Mouse (Mus musculus) hindbrain, embryonic 11.5 days (tissue): ENCODE results near the gene Cmtr1. TPM values are rescaled to one million over a fixed set of nuclear protein-coding genes. Genes with fewer than 3 reads are reported as not detected.
"Not testable (repeated sequence)": the region's sequence is repeated elsewhere in the genome, so short reads cannot be mapped to it uniquely, and the experiment has no call there.

ENCODE experiments used
- ATAC-seq: fragments of 200-750 bp; cut with Nextera tagmentation; 2 replicates; pipeline ENCODE4 v1.8.0; 2017; ENCODE audit warnings: mild to moderate bottlenecking, moderate TSS enrichment, moderate library complexity; ENCODE audit not compliant: low FRiP score
- DNase-seq: peaks from one replicate; pipeline ENCODE4 v3.0.0-alpha.2; 2015; ENCODE audit warnings: low spot score
- H3K27ac ChIP-seq: fragments of 300-500 bp; sonication (generic); 2 replicates; pipeline ENCODE4 v1.5.1; 2014; ENCODE audit warnings: mild to moderate bottlenecking, low read depth, low read length
- H3K27me3 ChIP-seq: fragments of 300-500 bp; sonication (generic); 2 replicates; pipeline ENCODE4 v1.6.1; 2014; ENCODE audit warnings: mild to moderate bottlenecking, low read length, moderate library complexity, mixed read lengths; ENCODE audit not compliant: control insufficient read depth, insufficient read depth
- H3K36me3 ChIP-seq: fragments of 300-500 bp; sonication (generic); 2 replicates; pipeline ENCODE4 v1.6.1; 2014; ENCODE audit warnings: mild to moderate bottlenecking, low read length, moderate library complexity, mixed read lengths; ENCODE audit not compliant: control insufficient read depth, insufficient read depth
- H3K4me1 ChIP-seq: fragments of 300-500 bp; sonication (generic); replicated peaks from 2 replicates; pipeline ENCODE4 v1.6.1; 2014; ENCODE audit warnings: low read length, mixed read lengths; ENCODE audit not compliant: control insufficient read depth, insufficient read depth
- H3K4me2 ChIP-seq: fragments of 300-500 bp; sonication (generic); replicated peaks from 2 replicates; pipeline ENCODE4 v1.6.1; 2014; ENCODE audit warnings: mild to moderate bottlenecking, low read depth, low read length
- H3K4me3 ChIP-seq: fragments of 300-500 bp; sonication (generic); 2 replicates; pipeline ENCODE4 v1.5.1; 2014; ENCODE audit warnings: low read depth, low read length
- H3K9ac ChIP-seq: fragments of 300-500 bp; sonication (generic); 2 replicates; pipeline ENCODE4 v1.6.1; 2014; ENCODE audit warnings: low read depth, low read length
- H3K9me3 ChIP-seq: fragments of 300-500 bp; sonication (generic); 2 replicates; pipeline ENCODE4 v1.6.1; 2016; ENCODE audit warnings: low read length; ENCODE audit not compliant: control insufficient read depth
- WGBS: fragments of 180-500 bp; shearing (Covaris S2); extraction: QIAGEN DNeasy Blood & Tissue Kit; methylation state at CpG from one replicate; pipeline ENCODE4 v1.1.7; 2014; 5-methylcytosine and 5-hydroxymethylcytosine counted together
- polyA plus RNA-seq: library from polyadenylated mRNA; unstranded; fragments of >200 nt; fragmentation: Nextera tagmentation; extraction: Ambion mirVana; gene quantifications from 2 replicates; pipeline ENCODE4 v1.2.1, GENCODE M21; 2014

Cmtr1 gene
- 107 and 141 TPM in 2 replicates for polyA plus RNA-seq

GRCm38 (mm10) chr17:29660076-29660761 is at the start of gene Cmtr1:
TSS of gene Cmtr1 (plus strand) at chr17:29660595.
- DNase-seq (peak; percentile 97), ATAC-seq (peak; percentile 97)
- H3K9me3 ChIP-seq: no peaks in the 10 kb centered on the region
- H3K27ac ChIP-seq: peak within 1 kb of the TSS; percentile 89
- H3K4me1 ChIP-seq: no peaks in the 10 kb centered on the region
- H3K9ac ChIP-seq: peak within 1 kb of the TSS; percentile 96
- H3K36me3 ChIP-seq: no peaks in the 10 kb centered on the region
- no peaks in the 10 kb centered on the region for H3K27me3 ChIP-seq
- H3K4me3 ChIP-seq: peak within 1 kb of the TSS; percentile 97
- WGBS: 1% methylated on average over 37 of the region's 41 CpGs
- H3K4me2 ChIP-seq: peak within 1 kb of the TSS; percentile 77

GRCm38 (mm10) chr17:29613453-29613852 is 46.9 kb upstream of the Cmtr1 start:
- not testable (repeated sequence) for H3K36me3 ChIP-seq, H3K9me3 ChIP-seq, H3K27me3 ChIP-seq, H3K4me3 ChIP-seq, H3K9ac ChIP-seq, H3K27ac ChIP-seq, H3K4me1 ChIP-seq, H3K4me2 ChIP-seq, ATAC-seq, DNase-seq
- 86% methylated on average over 5 of the region's 5 CpGs for WGBS

GRCm38 (mm10) chr17:29614115-29615023 is 46.0 kb upstream of the Cmtr1 start, which contains the start of the genes Rnf8 and Gm28043:
TSS of gene Rnf8 (plus strand) at chr17:29614790.
TSS of gene Gm28043 (plus strand) at chr17:29614876.
- H3K4me1 ChIP-seq: 0 out of 2 replicates have a peak, but pooled peaks cover 4% of the 10 kb centered on the region
- ATAC-seq: peak; percentile 92
- H3K9ac ChIP-seq: peak within 1 kb of the TSS; percentile 90
- no peaks in the 10 kb centered on the region for H3K27me3 ChIP-seq
- no peaks in the 10 kb centered on the region for H3K9me3 ChIP-seq
- H3K27ac ChIP-seq: peak within 1 kb of the TSS; percentile 96
- H3K4me3 ChIP-seq: peak within 1 kb of the TSS; percentile 80
- 2% methylated on average over 52 of the region's 52 CpGs for WGBS
- H3K4me2 ChIP-seq: peak within 1 kb of the TSS; percentile 83
- no peaks in the 10 kb centered on the region for H3K36me3 ChIP-seq
- peak; percentile 96 for DNase-seq

- Histone ChIP-seq H3K4me1 (0 out of 2 replicates have a peak, but pooled peaks cover 4% of the 10 kb centered on the region), H3K9ac (peak overlapping the region; percentile 90), H3K4me2 (peak overlapping the region; percentile 83), H3K27ac (peak overlapping the region; percentile 96), H3K27me3 (no peaks in the 10 kb centered on the region), H3K9me3 (no peaks in the 10 kb centered on the region), H3K4me3 (peak overlapping the region; percentile 80), H3K36me3 (no peaks in the 10 kb centered on the region)
- WGBS: 0% methylated on average over 33 of the region's 43 CpGs
- ATAC-seq (peak; percentile 70; the same call in 1 of the 2 replicates), DNase-seq (no peak)
These were observed 45.3 kb upstream of the Cmtr1 start for GRCm38 (mm10) chr17:29615024-29615551.

GRCm38 (mm10) chr17:29615616-29616015 is 44.8 kb upstream of the Cmtr1 start:
- peak overlapping the region; percentile 83 for H3K4me2 ChIP-seq
- no peak overlapping the region for H3K27ac ChIP-seq
- DNase-seq (peak; percentile 30), ATAC-seq (no peak)
- H3K36me3 ChIP-seq: no peaks in the 10 kb centered on the region
- H3K4me1 ChIP-seq: 0 out of 2 replicates have a peak, but pooled peaks cover 4% of the 10 kb centered on the region
- peak overlapping the region; percentile 90 for H3K9ac ChIP-seq
- no peaks in the 10 kb centered on the region for H3K9me3 ChIP-seq
- peak overlapping the region; percentile 80 for H3K4me3 ChIP-seq
- H3K27me3 ChIP-seq: no peaks in the 10 kb centered on the region
- 14% methylated on average over 4 of the region's 4 CpGs for WGBS

GRCm38 (mm10) chr17:29619231-29619630 is 41.2 kb upstream of the Cmtr1 start:
- H3K9ac ChIP-seq: no peak overlapping the region
- 87% methylated on average over 3 of the region's 3 CpGs for WGBS
- no peak overlapping the region for H3K4me3 ChIP-seq
- no peak overlapping the region for H3K4me2 ChIP-seq
- H3K27me3 ChIP-seq: no peaks in the 10 kb centered on the region
- 0 out of 2 replicates have a peak, but pooled peaks cover 5% of the 10 kb centered on the region for H3K36me3 ChIP-seq
- H3K27ac ChIP-seq: no peak overlapping the region
- ATAC-seq (no peak), DNase-seq (no peak)
- 0 out of 2 replicates have a peak, but pooled peaks cover 4% of the 10 kb centered on the region for H3K4me1 ChIP-seq
- H3K9me3 ChIP-seq: no peaks in the 10 kb centered on the region

GRCm38 (mm10) chr17:29623488-29623887 is 36.9 kb upstream of the Cmtr1 start:
- Histone ChIP-seq H3K4me3 (no peak overlapping the region), H3K4me2 (no peak overlapping the region), H3K9ac (no peak overlapping the region), H3K9me3 (no peaks in the 10 kb centered on the region), H3K36me3 (peaks cover 10% of the 10 kb centered on the region), H3K27me3 (no peaks in the 10 kb centered on the region), H3K4me1 (no peaks in the 10 kb centered on the region), H3K27ac (no peak overlapping the region)
- WGBS: 92% methylated on average over 8 of the region's 8 CpGs
- DNase-seq: no peak
- no peak for ATAC-seq

GRCm38 (mm10) chr17:29627285-29627684 is 33.1 kb upstream of the Cmtr1 start:
- ATAC-seq: no peak
- 91% methylated on average over 9 of the region's 9 CpGs for WGBS
- Histone ChIP-seq H3K27me3 (no peaks in the 10 kb centered on the region), H3K36me3 (peaks cover 14% of the 10 kb centered on the region), H3K4me3 (no peak overlapping the region), H3K27ac (no peak overlapping the region), H3K4me1 (no peaks in the 10 kb centered on the region), H3K9me3 (no peaks in the 10 kb centered on the region), H3K9ac (no peak overlapping the region), H3K4me2 (no peak overlapping the region)
- no peak for DNase-seq
